Mouse (Mus musculus): ENCODE measurements at regions not wholly inside any gene's neighbourhood (a gene's known extent, or its start where the extent isn't known, plus 50 kb on each side); places are given as distances from the start of the nearest gene placed in this dataset.

DNA sequence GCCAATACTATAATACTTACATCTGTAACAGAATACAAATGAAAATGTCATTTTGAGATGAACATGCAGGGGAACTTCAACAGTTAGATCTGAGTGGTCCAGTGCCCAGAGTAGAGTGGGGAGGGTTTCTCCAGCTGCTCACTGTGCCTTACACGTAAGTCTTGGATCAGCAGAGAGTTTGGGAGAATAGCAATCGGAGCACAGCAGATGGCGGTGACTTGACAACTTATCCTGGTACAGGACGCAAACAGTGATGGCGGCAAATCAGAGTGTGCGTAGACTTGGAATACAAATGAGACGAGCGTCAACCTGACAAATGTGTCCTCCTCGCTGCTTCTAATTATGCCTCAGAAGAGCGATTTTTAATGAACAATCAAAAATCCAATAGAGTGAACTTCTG lies 527.6 kb downstream of the Adgrl2 start:
- WGBS = 81% methylated on average over 10 of the region's 10 CpGs
- DNase-seq (ENCODE audit: low spot score) (no peak), ATAC-seq (ENCODE audit: low FRiP score) (no peak)
- Histone ChIP-seq H3K4me2 (replicated peaks; ENCODE audit: low read depth, low read length) (no peak overlapping the region), H3K27me3 (ENCODE audit: control insufficient read depth, insufficient read depth, low read length) (no peaks in the 10 kb centered on the region), H3K4me3 (ENCODE audit: low read depth, low read length) (no peak overlapping the region), H3K9ac (ENCODE audit: low read depth, low read length) (no peak overlapping the region), H3K4me1 (replicated peaks; ENCODE audit: control insufficient read depth, insufficient read depth, low read length) (no peaks in the 10 kb centered on the region), H3K27ac (ENCODE audit: low read depth, low read length) (no peak overlapping the region), H3K36me3 (ENCODE audit: control insufficient read depth, insufficient read depth, low read length) (no peaks in the 10 kb centered on the region), H3K9me3 (ENCODE audit: control insufficient read depth, low read length) (no peaks in the 10 kb centered on the region)

- no peak for ATAC-seq (ENCODE audit: low FRiP score)
- no peak for DNase-seq (ENCODE audit: low spot score)
- no peak overlapping the region for H3K27ac ChIP-seq (ENCODE audit: low read depth, low read length)
Observed at GRCm38 (mm10) chr3:148448888-148449287, 541.5 kb downstream of the Adgrl2 start.

DNA sequence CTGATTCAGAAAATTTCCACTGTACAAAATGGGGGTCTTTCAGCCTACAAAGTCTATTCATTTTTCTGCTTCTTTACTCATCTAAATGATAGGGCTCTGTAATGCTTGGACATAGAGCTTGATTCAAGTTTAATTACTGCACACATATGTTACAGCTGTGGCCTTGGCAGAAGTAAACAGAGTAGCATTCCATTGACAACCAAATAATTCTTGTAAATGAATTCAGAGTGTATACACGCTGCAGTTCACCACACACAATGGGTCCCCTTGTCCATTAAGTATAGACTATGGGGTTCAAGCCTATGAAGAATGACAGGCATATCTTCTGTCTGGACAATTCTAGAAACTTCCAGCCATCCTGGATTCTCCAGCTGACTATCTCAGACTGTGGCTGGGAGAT lies 541.9 kb downstream of the Adgrl2 start:
- ATAC-seq (ENCODE audit: low FRiP score) (peak; percentile 38; the same call in 1 of the 2 replicates), DNase-seq (ENCODE audit: low spot score) (no peak)
- WGBS = 26% methylated on average over 1 of the region's 1 CpGs
- H3K4me1 ChIP-seq (replicated peaks; ENCODE audit: control insufficient read depth, insufficient read depth, low read length) = no peaks in the 10 kb centered on the region
- no peaks in the 10 kb centered on the region for H3K9me3 ChIP-seq (ENCODE audit: control insufficient read depth, low read length)
- H3K4me2 ChIP-seq (replicated peaks; ENCODE audit: low read depth, low read length) = no peak overlapping the region
- no peaks in the 10 kb centered on the region for H3K27me3 ChIP-seq (ENCODE audit: control insufficient read depth, insufficient read depth, low read length)
- no peak overlapping the region for H3K27ac ChIP-seq (ENCODE audit: low read depth, low read length)
- H3K36me3 ChIP-seq (ENCODE audit: control insufficient read depth, insufficient read depth, low read length) = no peaks in the 10 kb centered on the region
- no peak overlapping the region for H3K4me3 ChIP-seq (ENCODE audit: low read depth, low read length)
- no peak overlapping the region for H3K9ac ChIP-seq (ENCODE audit: low read depth, low read length)

More at GRCm38 (mm10) chr3:148448888-148449287, 541.5 kb downstream of the Adgrl2 start:
- Histone ChIP-seq H3K36me3 (ENCODE audit: control insufficient read depth, insufficient read depth, low read length) (no peaks in the 10 kb centered on the region), H3K4me3 (ENCODE audit: low read depth, low read length) (no peak overlapping the region), H3K4me1 (replicated peaks; ENCODE audit: control insufficient read depth, insufficient read depth, low read length) (no peaks in the 10 kb centered on the region), H3K9me3 (ENCODE audit: control insufficient read depth, low read length) (no peaks in the 10 kb centered on the region), H3K9ac (ENCODE audit: low read depth, low read length) (no peak overlapping the region), H3K4me2 (replicated peaks; ENCODE audit: low read depth, low read length) (no peak overlapping the region), H3K27me3 (ENCODE audit: control insufficient read depth, insufficient read depth, low read length) (no peaks in the 10 kb centered on the region)
- WGBS = 76% methylated on average over 3 of the region's 3 CpGs

- no peak overlapping the region for H3K27ac ChIP-seq (ENCODE audit: low read depth, low read length)
- no peaks in the 10 kb centered on the region for H3K27me3 ChIP-seq (ENCODE audit: control insufficient read depth, insufficient read depth, low read length)
- H3K4me2 ChIP-seq (replicated peaks; ENCODE audit: low read depth, low read length) = no peak overlapping the region
- H3K36me3 ChIP-seq (ENCODE audit: control insufficient read depth, insufficient read depth, low read length) = no peaks in the 10 kb centered on the region
- no peak overlapping the region for H3K9ac ChIP-seq (ENCODE audit: low read depth, low read length)
- H3K4me3 ChIP-seq (ENCODE audit: low read depth, low read length) = no peak overlapping the region
- no peaks in the 10 kb centered on the region for H3K4me1 ChIP-seq (replicated peaks; ENCODE audit: control insufficient read depth, insufficient read depth, low read length)
- H3K9me3 ChIP-seq (ENCODE audit: control insufficient read depth, low read length) = no peaks in the 10 kb centered on the region
- DNase-seq (ENCODE audit: low spot score) (no peak), ATAC-seq (ENCODE audit: low FRiP score) (0 out of 2 replicates have a peak, but pooled peaks have one; percentile 35)
- WGBS = 86% methylated on average over 1 of the region's 1 CpGs
Observed at GRCm38 (mm10) chr3:148446845-148447244, 543.5 kb downstream of the Adgrl2 start.

DNA sequence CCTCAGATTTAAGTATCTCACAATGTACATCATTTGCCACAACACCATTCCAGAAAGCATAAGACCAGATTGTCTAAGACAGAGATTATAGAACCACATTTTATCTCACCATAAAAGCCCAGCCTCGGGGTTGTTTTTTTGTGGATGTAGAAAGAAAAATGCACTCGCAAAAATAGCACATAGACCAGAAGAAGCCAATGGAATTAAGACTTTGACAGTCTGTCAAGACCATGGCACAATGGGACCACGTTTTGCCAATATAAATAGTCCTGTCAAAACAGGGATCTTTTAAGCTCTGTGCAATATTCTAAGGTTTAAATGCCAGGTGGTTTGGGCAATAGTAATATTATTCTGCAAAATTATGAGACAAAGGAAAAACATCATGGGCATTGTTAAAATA lies 547.3 kb downstream of the Adgrl2 start:
- ATAC-seq (ENCODE audit: low FRiP score) = no peak

DNA sequence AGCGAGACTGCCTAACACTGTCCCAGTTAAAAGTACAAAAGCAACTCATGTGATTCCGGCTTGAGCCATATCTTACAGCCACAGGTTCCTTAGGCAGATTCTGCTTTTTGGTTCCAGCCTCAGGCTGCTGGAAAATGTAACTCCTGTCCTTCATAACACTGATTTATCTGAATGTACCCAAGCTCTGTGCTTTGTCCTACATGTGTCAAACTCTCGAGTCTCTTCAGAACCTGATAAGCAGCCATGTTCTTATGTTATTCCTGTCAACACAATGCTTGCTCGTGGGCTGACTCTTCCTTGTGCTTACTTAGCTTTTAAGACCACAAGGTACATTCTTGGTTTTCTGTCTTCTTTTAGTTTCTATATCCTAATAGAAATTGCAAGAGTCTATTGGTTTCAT lies 556.3 kb downstream of the Adgrl2 start:
- WGBS = 90% methylated on average over 4 of the region's 4 CpGs
- H3K36me3 ChIP-seq (ENCODE audit: control insufficient read depth, insufficient read depth, low read length) = no peaks in the 10 kb centered on the region
- H3K4me1 ChIP-seq (replicated peaks; ENCODE audit: control insufficient read depth, insufficient read depth, low read length) = no peaks in the 10 kb centered on the region
- H3K9ac ChIP-seq (ENCODE audit: low read depth, low read length) = no peak overlapping the region
- no peak overlapping the region for H3K4me2 ChIP-seq (replicated peaks; ENCODE audit: low read depth, low read length)
- ATAC-seq (ENCODE audit: low FRiP score) = no peak
- H3K9me3 ChIP-seq (ENCODE audit: control insufficient read depth, low read length) = no peaks in the 10 kb centered on the region
- no peak for DNase-seq (ENCODE audit: low spot score)
- H3K4me3 ChIP-seq (ENCODE audit: low read depth, low read length) = no peak overlapping the region
- no peaks in the 10 kb centered on the region for H3K27me3 ChIP-seq (ENCODE audit: control insufficient read depth, insufficient read depth, low read length)
- H3K27ac ChIP-seq (ENCODE audit: low read depth, low read length) = no peak overlapping the region

More for the DNA sequence above, 547.3 kb downstream of the Adgrl2 start:
- Histone ChIP-seq H3K9me3 (ENCODE audit: control insufficient read depth, low read length) (no peaks in the 10 kb centered on the region), H3K9ac (ENCODE audit: low read depth, low read length) (no peak overlapping the region), H3K4me2 (replicated peaks; ENCODE audit: low read depth, low read length) (no peak overlapping the region), H3K4me1 (replicated peaks; ENCODE audit: control insufficient read depth, insufficient read depth, low read length) (no peaks in the 10 kb centered on the region), H3K27me3 (ENCODE audit: control insufficient read depth, insufficient read depth, low read length) (no peaks in the 10 kb centered on the region), H3K27ac (ENCODE audit: low read depth, low read length) (no peak overlapping the region), H3K4me3 (ENCODE audit: low read depth, low read length) (no peak overlapping the region), H3K36me3 (ENCODE audit: control insufficient read depth, insufficient read depth, low read length) (no peaks in the 10 kb centered on the region)
- 69% methylated on average over 3 of the region's 3 CpGs for WGBS
- DNase-seq (ENCODE audit: low spot score) = no peak

DNA sequence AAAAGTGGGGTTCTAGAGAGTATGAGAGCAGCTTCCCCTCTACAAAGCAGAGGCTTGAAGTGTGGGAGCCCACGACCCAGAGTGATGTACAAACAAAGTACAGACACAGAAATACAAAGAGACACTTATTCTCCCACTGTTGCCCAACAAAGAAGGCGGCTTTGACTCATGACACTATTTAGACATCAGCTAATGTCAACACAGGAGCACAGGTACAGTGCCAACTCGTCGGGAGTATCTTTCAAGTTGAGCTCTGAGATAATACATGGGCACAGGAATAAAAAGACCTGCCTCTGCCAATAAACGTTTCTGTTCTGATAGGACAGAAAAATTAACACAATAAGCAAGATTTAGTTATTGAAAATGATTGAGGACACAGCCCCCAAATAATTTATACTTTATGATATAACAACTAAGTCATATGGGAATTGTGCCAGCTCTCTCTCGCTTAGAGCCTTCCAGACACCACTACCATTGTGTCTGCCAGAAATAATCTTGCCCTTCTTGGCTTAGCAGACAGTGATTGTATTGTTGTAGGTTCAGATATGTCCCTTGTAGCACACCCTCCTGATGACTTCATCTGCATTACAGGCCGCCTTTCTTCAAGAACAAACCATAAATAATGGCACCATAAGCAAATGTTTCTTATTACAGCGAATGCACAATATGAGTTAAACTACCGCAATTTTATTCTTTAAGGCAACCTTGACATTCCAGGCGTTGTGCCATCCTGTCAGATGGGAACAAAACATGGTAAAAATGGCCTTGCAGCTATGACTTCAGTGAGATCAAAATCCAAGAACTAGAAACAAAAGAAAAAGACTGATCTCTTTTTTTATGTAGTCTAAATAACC lies 561.1 kb downstream of the Adgrl2 start:
- DNase-seq (ENCODE audit: low spot score) (no peak), ATAC-seq (ENCODE audit: low FRiP score) (no peak)
- no peaks in the 10 kb centered on the region for H3K27me3 ChIP-seq (ENCODE audit: control insufficient read depth, insufficient read depth, low read length)
- no peaks in the 10 kb centered on the region for H3K9me3 ChIP-seq (ENCODE audit: control insufficient read depth, low read length)
- H3K4me1 ChIP-seq (replicated peaks; ENCODE audit: control insufficient read depth, insufficient read depth, low read length) = no peaks in the 10 kb centered on the region
- no peak overlapping the region for H3K27ac ChIP-seq (ENCODE audit: low read depth, low read length)
- no peak overlapping the region for H3K4me3 ChIP-seq (ENCODE audit: low read depth, low read length)
- H3K9ac ChIP-seq (ENCODE audit: low read depth, low read length) = no peak overlapping the region
- H3K4me2 ChIP-seq (replicated peaks; ENCODE audit: low read depth, low read length) = no peak overlapping the region
- 86% methylated on average over 10 of the region's 10 CpGs for WGBS
- H3K36me3 ChIP-seq (ENCODE audit: control insufficient read depth, insufficient read depth, low read length) = no peaks in the 10 kb centered on the region

DNA sequence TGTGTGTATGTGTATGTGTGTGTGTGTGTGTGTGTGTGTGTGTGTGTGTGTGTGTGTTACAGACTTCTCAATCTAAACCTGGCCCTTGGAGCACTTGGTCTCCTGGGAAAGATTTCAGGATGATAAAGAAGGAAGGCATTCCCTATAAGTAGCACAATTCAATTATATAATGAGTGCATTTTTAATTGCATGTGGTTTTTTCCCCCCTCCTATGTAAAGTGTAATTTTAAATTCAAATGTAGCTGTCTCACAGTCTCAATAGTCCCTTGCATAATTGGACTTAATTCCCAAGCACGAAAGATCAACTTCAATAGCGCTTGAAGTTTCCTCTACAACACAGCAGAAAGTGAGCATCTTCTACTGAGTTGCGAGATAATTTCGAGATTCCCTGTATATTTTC lies 566.3 kb downstream of the Adgrl2 start:
- H3K4me2 ChIP-seq (replicated peaks; ENCODE audit: low read depth, low read length) = no peak overlapping the region
- DNase-seq (ENCODE audit: low spot score) (no peak), ATAC-seq (ENCODE audit: low FRiP score) (no peak)
- H3K9me3 ChIP-seq (ENCODE audit: control insufficient read depth, low read length) = no peaks in the 10 kb centered on the region
- 90% methylated on average over 4 of the region's 4 CpGs for WGBS
- no peak overlapping the region for H3K9ac ChIP-seq (ENCODE audit: low read depth, low read length)
- no peaks in the 10 kb centered on the region for H3K36me3 ChIP-seq (ENCODE audit: control insufficient read depth, insufficient read depth, low read length)
- no peaks in the 10 kb centered on the region for H3K27me3 ChIP-seq (ENCODE audit: control insufficient read depth, insufficient read depth, low read length)
- H3K4me3 ChIP-seq (ENCODE audit: low read depth, low read length) = no peak overlapping the region
- no peak overlapping the region for H3K27ac ChIP-seq (ENCODE audit: low read depth, low read length)
- no peaks in the 10 kb centered on the region for H3K4me1 ChIP-seq (replicated peaks; ENCODE audit: control insufficient read depth, insufficient read depth, low read length)

GRCm38 (mm10) chr3:148423383-148423782 lies 567.0 kb downstream of the Adgrl2 start:
- H3K9me3 ChIP-seq (ENCODE audit: control insufficient read depth, low read length) = no peaks in the 10 kb centered on the region
- H3K4me2 ChIP-seq (replicated peaks; ENCODE audit: low read depth, low read length) = no peak overlapping the region
- H3K9ac ChIP-seq (ENCODE audit: low read depth, low read length) = no peak overlapping the region
- no peak overlapping the region for H3K4me3 ChIP-seq (ENCODE audit: low read depth, low read length)
- no peak for ATAC-seq (ENCODE audit: low FRiP score)
- no peak for DNase-seq (ENCODE audit: low spot score)
- H3K36me3 ChIP-seq (ENCODE audit: control insufficient read depth, insufficient read depth, low read length) = no peaks in the 10 kb centered on the region
- no peaks in the 10 kb centered on the region for H3K27me3 ChIP-seq (ENCODE audit: control insufficient read depth, insufficient read depth, low read length)
- no peaks in the 10 kb centered on the region for H3K4me1 ChIP-seq (replicated peaks; ENCODE audit: control insufficient read depth, insufficient read depth, low read length)
- WGBS = 94% methylated on average over 1 of the region's 1 CpGs
- no peak overlapping the region for H3K27ac ChIP-seq (ENCODE audit: low read depth, low read length)

Data from hindbrain, embryonic 11.5 days (tissue).